Mouse (Mus musculus) kidney, postnatal 0 days (tissue): ENCODE results near the gene Gm37240. TPM values are rescaled to one million over a fixed set of nuclear protein-coding genes. Genes with fewer than 3 reads are reported as not detected.

Source experiments
- ATAC-seq: fragments of 200-750 bp; cut with Nextera tagmentation; replicated peaks from 2 replicates; pipeline ENCODE4 v1.8.0; 2017; ENCODE audit warnings: low read depth, moderate number of reproducible peaks, moderate TSS enrichment, moderate library complexity; ENCODE audit not compliant: low FRiP score
- DNase-seq: peaks from one replicate; pipeline ENCODE4 v3.0.0-alpha.2; 2016; ENCODE audit warnings: low spot score
- H3K27ac ChIP-seq: fragments of 300-500 bp; sonication (generic); 2 replicates; pipeline ENCODE4 v1.5.1; 2014; ENCODE audit warnings: mild to moderate bottlenecking
- H3K27me3 ChIP-seq: fragments of 300-500 bp; sonication (generic); 2 replicates; pipeline ENCODE4 v1.6.1; 2014; ENCODE audit warnings: low read length, mixed read lengths; ENCODE audit not compliant: insufficient read depth
- H3K36me3 ChIP-seq: fragments of 300-500 bp; sonication (generic); 2 replicates; pipeline ENCODE4 v1.6.1; 2014; ENCODE audit warnings: low read length, mixed read lengths; ENCODE audit not compliant: insufficient read depth
- H3K4me1 ChIP-seq: fragments of 300-500 bp; sonication (generic); replicated peaks from 2 replicates; pipeline ENCODE4 v1.6.1; 2014; ENCODE audit warnings: antibody characterized with exemption, low read length, mixed read lengths; ENCODE audit not compliant: insufficient read depth
- H3K4me2 ChIP-seq: fragments of 300-500 bp; sonication (generic); 2 replicates; pipeline ENCODE4 v1.6.1; 2014; ENCODE audit warnings: mild to moderate bottlenecking, low read length, moderate library complexity, mixed read lengths
- H3K4me3 ChIP-seq: fragments of 300-500 bp; sonication (generic); replicated peaks from 2 replicates; pipeline ENCODE4 v1.5.1; 2014; ENCODE audit warnings: low read depth, low read length
- H3K9ac ChIP-seq: fragments of 300-500 bp; sonication (generic); 2 replicates; pipeline ENCODE4 v1.6.1; 2014; ENCODE audit warnings: low read depth, low read length
- H3K9me3 ChIP-seq: fragments of 300-500 bp; sonication (generic); replicated peaks from 2 replicates; pipeline ENCODE4 v1.6.1; 2016; ENCODE audit warnings: low read length, inconsistent platforms, mixed read lengths
- CTCF ChIP-seq: IDR thresholded peaks from 2 replicates; pipeline ENCODE4 v1.5.1; 2016; ENCODE audit warnings: antibody characterized with exemption, low read depth, mild to moderate bottlenecking, moderate library complexity
- WGBS: fragments of 180-500 bp; shearing (Covaris S2); extraction: QIAGEN DNeasy Blood & Tissue Kit; methylation state at CpG from one replicate; pipeline ENCODE4 v1.1.7; 2014; 5-methylcytosine and 5-hydroxymethylcytosine counted together
- polyA plus RNA-seq: library from polyadenylated mRNA; unstranded; fragments of >200 nt; fragmentation: Nextera tagmentation; extraction: Ambion mirVana; gene quantifications from 2 replicates; pipeline ENCODE4 v1.2.1, GENCODE M21; 2015

Gene Gm37240
- polyA plus RNA-seq, 1 experiment from 2014 or later: 10.8 TPM

DNA sequence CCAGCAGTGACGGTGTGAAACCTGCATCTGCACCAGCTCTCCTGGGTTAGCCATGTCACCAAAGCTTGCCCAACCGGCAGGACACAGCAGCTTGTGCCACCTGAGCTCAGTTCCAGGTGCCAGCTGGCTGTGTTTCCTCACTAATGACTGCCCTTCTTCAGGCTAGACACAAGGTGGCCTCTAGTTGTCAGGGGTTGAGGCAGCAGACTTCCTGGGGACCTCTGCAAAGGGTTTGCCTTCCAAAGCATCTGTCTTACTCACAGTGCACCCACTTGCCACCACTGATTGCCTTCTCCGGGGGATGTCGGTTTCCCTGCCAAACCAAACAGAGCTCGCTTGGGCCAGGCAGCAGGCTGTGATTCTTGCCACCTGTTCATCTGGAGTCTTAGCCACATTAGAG is 1199.1 kb downstream of the Gm37240 start:
- ATAC-seq (no peak), DNase-seq (no peak)
- WGBS: 55% methylated on average over 5 of the region's 5 CpGs
- Histone ChIP-seq H3K27me3 (no peaks in the 10 kb centered on the region), H3K27ac (no peak overlapping the region), H3K9ac (no peak overlapping the region), H3K9me3 (no peaks in the 10 kb centered on the region), H3K4me3 (no peak overlapping the region), H3K36me3 (no peaks in the 10 kb centered on the region), H3K4me1 (no peaks in the 10 kb centered on the region), H3K4me2 (no peak overlapping the region)
- 0 out of 2 replicates have a peak, but pooled peaks have one; percentile 7 for TF ChIP-seq CTCF

DNA sequence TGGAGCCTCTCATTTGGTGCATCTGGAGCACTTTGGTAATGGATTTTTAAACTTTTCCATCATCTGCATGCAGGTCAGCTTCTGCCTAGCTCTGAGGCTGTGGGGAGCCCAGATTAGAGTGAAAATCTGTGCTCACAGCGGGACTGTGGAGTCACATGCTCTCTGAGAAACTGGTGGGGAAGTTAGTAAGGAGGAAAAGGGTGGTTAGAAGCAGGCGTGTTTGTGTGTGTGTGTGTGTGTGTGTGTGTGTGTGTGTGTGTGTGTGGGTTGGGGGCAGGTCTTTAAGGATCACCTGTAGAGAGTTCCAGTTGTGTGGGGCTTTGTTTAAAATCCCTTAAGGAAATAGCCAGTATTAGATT is 1199.9 kb downstream of the Gm37240 start:
- 85% methylated on average over 2 of the region's 2 CpGs for WGBS

DNA sequence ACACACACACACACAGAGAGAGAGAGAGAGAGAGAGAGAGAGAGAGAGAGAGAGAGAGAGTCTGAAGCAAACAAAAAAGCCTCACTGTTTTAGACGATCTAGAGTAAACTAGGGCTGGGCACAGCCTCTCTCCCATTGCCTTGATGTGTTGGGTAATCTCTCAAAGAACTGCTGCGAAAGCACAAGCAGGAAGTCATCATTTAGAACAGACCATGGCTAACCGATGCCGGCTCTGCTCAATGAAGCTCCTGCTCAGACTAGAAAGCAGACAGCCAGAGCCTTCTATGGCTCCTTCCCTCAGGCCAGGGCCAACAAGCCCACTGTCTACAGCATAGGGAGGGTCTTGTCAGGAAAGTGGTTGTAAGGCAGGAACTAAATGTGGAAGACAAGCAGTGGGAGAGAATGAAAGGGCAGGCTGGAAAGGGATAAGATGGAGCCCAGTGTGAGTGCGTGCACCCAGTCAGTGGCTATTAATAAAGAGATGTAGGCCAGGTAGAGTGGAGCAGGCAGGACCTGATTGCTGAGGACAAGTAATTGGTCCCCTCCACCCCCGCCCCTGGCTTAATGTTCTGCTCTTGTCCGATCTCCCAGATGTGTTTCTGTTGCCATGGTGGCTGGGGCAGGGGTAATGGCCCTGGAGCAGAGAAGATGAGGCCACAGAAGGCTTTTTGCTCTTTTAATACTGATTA is 1200.4 kb downstream of the Gm37240 start:
- Histone ChIP-seq H3K4me1 (no peaks in the 10 kb centered on the region), H3K36me3 (no peaks in the 10 kb centered on the region), H3K9me3 (no peaks in the 10 kb centered on the region), H3K4me3 (no peak overlapping the region), H3K27me3 (no peaks in the 10 kb centered on the region), H3K9ac (no peak overlapping the region), H3K4me2 (no peak overlapping the region), H3K27ac (no peak overlapping the region)
- ATAC-seq (no peak), DNase-seq (no peak)
- no peak for TF ChIP-seq CTCF
- WGBS: 63% methylated on average over 7 of the region's 7 CpGs

More for the DNA sequence above, 1199.9 kb downstream of the Gm37240 start:
- no peak for DNase-seq
- Histone ChIP-seq H3K9me3 (no peaks in the 10 kb centered on the region), H3K4me1 (no peaks in the 10 kb centered on the region), H3K4me3 (no peak overlapping the region), H3K27ac (no peak overlapping the region), H3K9ac (no peak overlapping the region), H3K36me3 (no peaks in the 10 kb centered on the region), H3K27me3 (no peaks in the 10 kb centered on the region), H3K4me2 (no peak overlapping the region)
- TF ChIP-seq CTCF: no peak
- no peak for ATAC-seq

DNA sequence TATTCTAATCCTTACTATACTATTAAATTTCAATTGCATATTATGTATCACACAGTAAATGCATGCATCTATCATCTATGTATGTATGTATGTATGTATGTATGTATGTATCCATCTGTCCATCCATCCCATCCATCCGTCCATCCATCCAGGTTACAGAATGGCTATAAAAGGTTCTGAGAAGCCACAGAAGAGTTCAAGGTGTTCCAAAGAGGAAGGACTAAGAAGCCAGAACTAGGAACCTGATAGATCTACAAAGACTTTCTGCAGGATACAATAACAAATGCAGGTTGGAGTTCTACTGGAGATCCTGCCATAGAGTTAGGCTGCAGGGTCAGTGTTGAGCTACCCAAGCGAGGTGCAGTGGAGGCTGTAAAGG is 1201.0 kb downstream of the Gm37240 start:
- H3K27me3 ChIP-seq: no peaks in the 10 kb centered on the region
- no peaks in the 10 kb centered on the region for H3K9me3 ChIP-seq
- ATAC-seq (no peak), DNase-seq (no peak)
- WGBS: 89% methylated on average over 2 of the region's 2 CpGs
- no peak overlapping the region for H3K9ac ChIP-seq
- H3K4me3 ChIP-seq: no peak overlapping the region
- no peaks in the 10 kb centered on the region for H3K4me1 ChIP-seq
- H3K4me2 ChIP-seq: no peak overlapping the region
- TF ChIP-seq CTCF: no peak
- H3K27ac ChIP-seq: no peak overlapping the region
- H3K36me3 ChIP-seq: no peaks in the 10 kb centered on the region

DNA sequence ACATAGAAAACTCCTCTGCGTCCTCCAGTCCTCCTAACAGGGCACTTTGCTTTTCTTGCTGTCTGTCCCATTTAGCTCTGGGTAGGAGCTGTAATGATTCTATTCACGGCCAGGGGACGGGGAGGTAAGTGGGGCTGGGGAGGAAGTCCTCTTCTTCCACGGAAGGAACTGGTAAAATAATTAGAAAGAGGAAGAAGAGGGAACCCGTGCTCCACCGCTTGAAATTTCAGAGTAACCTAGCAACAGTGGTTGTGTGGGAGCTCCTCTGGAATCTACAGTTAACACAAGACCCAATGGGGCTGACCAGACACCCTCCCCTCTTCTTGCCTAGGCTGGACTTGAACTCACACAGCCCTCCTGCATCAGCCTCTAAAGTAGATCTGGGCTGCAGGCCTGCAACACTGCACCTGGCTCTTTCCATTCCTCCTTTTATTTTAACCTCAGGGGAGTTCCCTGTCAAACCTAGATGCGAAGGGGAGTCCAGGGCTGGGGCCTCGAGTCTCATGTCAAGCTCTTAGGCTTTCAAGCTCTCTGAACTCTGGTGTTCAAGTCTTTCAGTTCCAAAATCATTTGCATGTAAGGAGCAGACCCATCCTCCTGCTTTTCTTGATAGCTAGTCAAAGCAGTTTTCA is 1201.5 kb downstream of the Gm37240 start:
- Histone ChIP-seq H3K4me1 (no peaks in the 10 kb centered on the region), H3K36me3 (no peaks in the 10 kb centered on the region), H3K4me3 (no peak overlapping the region), H3K9ac (no peak overlapping the region), H3K27ac (no peak overlapping the region), H3K4me2 (no peak overlapping the region), H3K9me3 (no peaks in the 10 kb centered on the region), H3K27me3 (no peaks in the 10 kb centered on the region)
- TF ChIP-seq CTCF: no peak
- DNase-seq: no peak
- 78% methylated on average over 8 of the region's 8 CpGs for WGBS
- ATAC-seq: no peak

DNA sequence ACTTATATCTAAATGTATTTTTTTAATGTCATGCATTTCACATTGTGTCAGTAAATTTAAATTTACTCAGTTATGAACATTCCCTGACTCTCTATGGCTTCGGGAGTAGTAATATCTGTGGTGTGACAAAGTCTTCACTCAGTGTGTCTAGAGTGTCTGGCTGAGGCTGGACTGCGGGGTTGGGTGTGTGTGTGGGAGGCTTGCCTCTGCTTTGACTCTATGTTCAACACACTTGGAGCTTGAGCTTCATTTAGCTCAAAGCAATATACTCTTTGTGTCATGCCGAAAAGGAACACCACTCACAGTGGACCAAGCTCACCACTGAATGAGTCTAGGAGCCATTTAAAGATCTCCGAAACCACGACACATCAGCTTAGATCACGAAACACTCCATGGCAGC is 1203.5 kb downstream of the Gm37240 start:
- DNase-seq: no peak
- ATAC-seq: no peak
- H3K9me3 ChIP-seq: no peaks in the 10 kb centered on the region
- no peaks in the 10 kb centered on the region for H3K36me3 ChIP-seq
- no peak overlapping the region for H3K9ac ChIP-seq
- no peaks in the 10 kb centered on the region for H3K27me3 ChIP-seq
- H3K4me3 ChIP-seq: no peak overlapping the region
- H3K27ac ChIP-seq: no peak overlapping the region
- no peak overlapping the region for H3K4me2 ChIP-seq
- no peaks in the 10 kb centered on the region for H3K4me1 ChIP-seq
- TF ChIP-seq CTCF: no peak
- WGBS: 90% methylated on average over 6 of the region's 6 CpGs
